Mouse (Mus musculus) ovary, postnatal 36 days (tissue): ENCODE measurements around the gene 1700113H08Rik.

Source experiments
- DNase-seq: peaks from one replicate; pipeline ENCODE4 v3.0.0; 2022; ENCODE audit warnings: low spot score, mixed read lengths

Gene 1700113H08Rik

GRCm38 (mm10) chr10:87059447-87059846, 1.6 kb downstream of the 1700113H08Rik start:
- DNase-seq, result no peak

- DNase-seq, result no peak
Observed at GRCm38 (mm10) chr10:87084236-87084635, 26.4 kb downstream of the 1700113H08Rik start.

GRCm38 (mm10) chr10:87087646-87088045, 29.8 kb downstream of the 1700113H08Rik start:
- no peak for DNase-seq

- no peak for DNase-seq
Observed at GRCm38 (mm10) chr10:87094249-87094648, 36.4 kb downstream of the 1700113H08Rik start.

GRCm38 (mm10) chr10:87098722-87099121, 40.9 kb downstream of the 1700113H08Rik start:
- no peak for DNase-seq

- DNase-seq, result no peak
Observed at GRCm38 (mm10) chr10:87100668-87101067, 42.8 kb downstream of the 1700113H08Rik start.

GRCm38 (mm10) chr10:87101265-87101950, 43.6 kb downstream of the 1700113H08Rik start:
- no peak for DNase-seq

GRCm38 (mm10) chr10:87101951-87102320, 44.1 kb downstream of the 1700113H08Rik start:
- no peak for DNase-seq

GRCm38 (mm10) chr10:87102455-87102854, 44.6 kb downstream of the 1700113H08Rik start:
- no peak for DNase-seq

GRCm38 (mm10) chr10:87103286-87103685, 45.4 kb downstream of the 1700113H08Rik start:
- no peak for DNase-seq

GRCm38 (mm10) chr10:87107565-87108297, 49.9 kb downstream of the 1700113H08Rik start:
- DNase-seq, result no peak

GRCm38 (mm10) chr10:87108333-87108732, 50.5 kb downstream of the 1700113H08Rik start:
- no peak for DNase-seq

- no peak for DNase-seq
Observed at GRCm38 (mm10) chr10:87109038-87109771, 51.4 kb downstream of the 1700113H08Rik start.

GRCm38 (mm10) chr10:87110909-87111308, 53.1 kb downstream of the 1700113H08Rik start:
- DNase-seq, result no peak

- DNase-seq, result no peak
Observed at GRCm38 (mm10) chr10:87125094-87125493, 67.2 kb downstream of the 1700113H08Rik start.

GRCm38 (mm10) chr10:87126186-87126824, 68.5 kb downstream of the 1700113H08Rik start:
- DNase-seq, result no peak

GRCm38 (mm10) chr10:87151050-87151449, 93.2 kb downstream of the 1700113H08Rik start:
- DNase-seq, result no peak

- no peak for DNase-seq
Observed at GRCm38 (mm10) chr10:87153731-87154505, 96.1 kb downstream of the 1700113H08Rik start.

- DNase-seq, result no peak
Observed at GRCm38 (mm10) chr10:87159781-87160180, 101.9 kb downstream of the 1700113H08Rik start.

GRCm38 (mm10) chr10:87196123-87196756, 138.4 kb downstream of the 1700113H08Rik start:
- no peak for DNase-seq

GRCm38 (mm10) chr10:87198720-87199119, 140.9 kb downstream of the 1700113H08Rik start:
- DNase-seq, result no peak
